Mouse (Mus musculus): ENCODE measurements around the gene Tmtc1.

GRCm38 (mm10) chr6:148222686-148223085, 221.5 kb downstream of the Tmtc1 start:
- TF ChIP-seq GATA1 (IDR thresholded peaks at IDR 0.05; ENCODE audit: low read length) (no peak), TAL1 (IDR thresholded peaks at IDR 0.05; ENCODE audit: low read length) (no peak)

Measured in erythroblast, embryonic 14.5 days (primary cell).